Mouse (Mus musculus): ENCODE results near the gene Hc.

- TF ChIP-seq POLR2A (IDR thresholded peaks at IDR 0.05; ENCODE audit: borderline replicate concordance, extremely low read depth, low read depth, low read length) (no peak), CTCF (IDR thresholded peaks at IDR 0.05; ENCODE audit: insufficient read depth, low read length) (no peak)
Measured at GRCm38 (mm10) chr2:34960466-34960865, 100.8 kb downstream of the Hc start.
